Mouse (Mus musculus) mouse trophoblast stem cell (cell line): Measurements from ENCODE around the gene Pitpnm2.

Experiments used
- in situ Hi-C, 2 experiments: fragments of 300-500 bp; cut with MseI, MboI; formaldehyde crosslinking; loops; 2 replicates in 1 of 2; 3 replicates in 1 of 2; pipeline ENCODE4 v1.15.1; 2025

The Pitpnm2 gene

GRCm38 (mm10) chr5:124247986-124248626, 1.5 kb downstream of the Pitpnm2 start:
- in situ Hi-C loops = no loop called here

DNA sequence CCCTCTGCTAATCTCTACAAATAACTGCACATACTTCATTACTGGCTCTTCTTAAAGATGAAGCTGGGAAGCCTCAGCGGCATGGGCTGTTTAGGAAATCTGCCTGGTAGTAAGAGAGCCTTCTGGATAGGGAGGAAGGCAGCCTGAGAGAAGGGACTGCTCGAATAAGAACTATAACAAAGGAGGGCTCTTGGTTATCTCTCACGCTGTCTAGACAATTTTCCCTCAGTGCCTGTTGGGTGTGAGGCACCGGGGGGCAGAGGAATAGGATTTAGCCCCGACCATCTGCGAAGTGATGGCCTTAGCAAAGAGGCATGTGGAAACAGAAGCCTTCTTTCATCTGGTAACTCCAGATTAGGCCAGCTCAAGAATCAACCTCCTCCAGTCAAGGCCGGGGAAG, 2.3 kb downstream of the Pitpnm2 start:
- in situ Hi-C loops = no loop called here

GRCm38 (mm10) chr5:124244885-124245284, 4.7 kb downstream of the Pitpnm2 start:
- in situ Hi-C loops = no loop called here

DNA sequence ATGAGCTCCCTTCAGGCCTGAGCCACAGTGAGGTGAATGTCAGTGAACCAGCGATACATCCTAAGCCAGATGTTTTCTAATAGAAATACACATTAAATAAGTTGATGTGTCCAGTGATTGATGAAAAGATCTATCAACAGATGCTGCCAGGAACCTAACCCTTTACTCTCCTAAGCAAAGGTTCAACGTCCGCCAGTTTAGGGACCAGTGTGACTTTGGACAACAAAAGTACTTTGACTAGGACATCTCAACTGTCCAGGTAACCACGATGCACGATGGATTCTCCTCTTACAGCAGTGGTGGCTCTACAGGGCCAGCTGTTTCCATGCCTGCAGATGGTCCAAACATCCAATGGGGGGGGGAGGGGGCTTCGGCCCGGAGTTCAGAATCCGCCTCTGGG, 5.1 kb downstream of the Pitpnm2 start:
- in situ Hi-C loops = no loop called here

GRCm38 (mm10) chr5:124243236-124243901, 6.2 kb downstream of the Pitpnm2 start:
- in situ Hi-C loops = no loop called here

GRCm38 (mm10) chr5:124241686-124242444, 7.7 kb downstream of the Pitpnm2 start:
- in situ Hi-C loops = no loop called here

DNA sequence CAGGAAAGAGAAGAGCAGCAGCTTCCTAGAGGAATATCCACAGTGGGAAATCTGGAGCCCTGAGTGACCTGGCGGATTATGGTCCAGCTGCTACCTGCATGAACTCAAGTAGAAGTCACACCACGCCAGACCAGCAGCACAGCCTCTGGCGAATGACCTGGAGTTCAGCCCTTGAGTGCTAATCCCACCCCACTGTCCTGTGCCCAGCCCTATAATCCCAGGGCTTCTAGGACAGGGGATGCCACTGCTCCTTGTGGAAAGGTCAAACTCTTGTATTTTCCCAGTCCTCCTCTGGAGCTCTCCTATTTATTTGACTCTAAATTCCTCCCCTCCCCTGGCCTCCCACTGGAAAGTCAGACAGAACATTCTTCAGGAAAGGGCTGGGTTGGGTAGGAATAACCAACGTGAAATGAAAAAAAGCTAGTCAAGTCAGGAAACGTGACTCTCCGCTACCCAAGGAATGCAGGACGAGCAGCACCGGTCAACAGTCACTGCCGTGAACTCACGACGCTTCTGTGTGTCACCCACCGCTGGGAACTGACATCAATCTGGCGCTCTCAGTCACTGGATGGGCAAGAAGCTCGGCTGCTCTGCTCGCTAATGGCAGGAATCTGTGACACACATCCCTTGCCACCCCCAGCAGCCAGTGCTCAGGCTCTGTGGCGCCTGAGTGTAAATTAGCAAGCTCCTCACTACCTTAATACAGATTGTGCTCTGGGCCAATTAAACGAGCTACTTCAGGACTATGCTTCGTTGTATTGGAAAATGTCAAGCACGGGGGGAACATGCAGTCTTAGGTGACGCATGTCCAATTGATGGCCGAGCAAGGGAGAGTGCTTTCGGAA, 8.5 kb downstream of the Pitpnm2 start:
- in situ Hi-C loops = no loop called here

GRCm38 (mm10) chr5:124236180-124236579, 13.4 kb downstream of the Pitpnm2 start:
- in situ Hi-C loops = no loop called here

GRCm38 (mm10) chr5:124234778-124235177, 14.8 kb downstream of the Pitpnm2 start:
- in situ Hi-C loops = no loop called here

DNA sequence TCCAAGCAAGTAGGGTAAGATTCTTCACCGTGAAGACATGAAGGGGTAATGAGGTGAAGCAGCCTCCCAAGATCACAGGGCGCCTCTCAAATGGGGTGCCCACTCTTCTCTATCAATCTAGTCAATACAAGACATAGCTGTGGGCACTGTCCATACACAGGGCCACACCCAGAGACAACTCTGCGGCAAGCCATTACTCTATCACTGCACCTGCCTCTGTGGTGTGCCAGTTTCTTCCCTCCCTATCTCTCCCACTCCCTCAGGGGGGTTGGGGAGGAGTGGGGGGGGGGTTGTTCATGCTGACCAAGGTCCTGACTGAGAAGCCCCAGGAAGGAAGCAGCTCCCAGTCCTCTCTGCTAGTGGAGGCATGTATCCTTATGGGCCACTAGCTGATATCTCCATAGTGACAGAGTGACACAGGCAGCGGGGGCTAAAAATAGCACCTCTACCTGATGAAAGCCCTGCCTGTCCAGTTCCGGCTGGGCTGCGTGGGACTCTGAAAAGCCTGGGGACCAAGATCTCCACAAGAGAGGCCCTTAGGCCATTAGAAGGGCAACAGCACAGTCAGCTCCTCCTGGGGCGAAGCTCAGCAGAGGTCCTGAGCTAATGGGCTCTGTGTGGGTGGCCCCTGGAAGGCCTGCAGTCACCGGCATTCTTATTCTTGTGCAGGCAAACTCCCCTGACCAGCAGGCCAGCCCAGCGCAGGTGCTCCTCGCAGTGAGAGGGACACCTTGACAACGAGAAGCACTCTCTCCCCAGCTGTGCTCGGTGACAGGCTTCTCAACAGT, 15.5 kb downstream of the Pitpnm2 start:
- in situ Hi-C loops = no loop called here

DNA sequence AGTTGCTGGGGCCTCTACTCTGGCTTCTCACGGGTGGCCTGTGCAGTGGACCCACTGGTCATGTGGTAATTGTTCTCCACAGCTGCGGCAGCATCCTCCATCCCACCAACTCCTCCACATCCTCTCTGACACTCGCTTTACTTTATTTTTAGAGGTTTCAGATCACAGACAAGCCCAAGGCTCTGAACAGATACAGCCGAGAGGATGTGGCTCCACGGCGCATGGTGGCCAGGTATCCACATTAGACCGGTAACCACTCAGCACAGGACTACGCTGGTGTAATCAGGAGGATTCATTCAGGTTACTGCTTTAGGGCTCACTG, 16.5 kb downstream of the Pitpnm2 start:
- in situ Hi-C loops = no loop called here

DNA sequence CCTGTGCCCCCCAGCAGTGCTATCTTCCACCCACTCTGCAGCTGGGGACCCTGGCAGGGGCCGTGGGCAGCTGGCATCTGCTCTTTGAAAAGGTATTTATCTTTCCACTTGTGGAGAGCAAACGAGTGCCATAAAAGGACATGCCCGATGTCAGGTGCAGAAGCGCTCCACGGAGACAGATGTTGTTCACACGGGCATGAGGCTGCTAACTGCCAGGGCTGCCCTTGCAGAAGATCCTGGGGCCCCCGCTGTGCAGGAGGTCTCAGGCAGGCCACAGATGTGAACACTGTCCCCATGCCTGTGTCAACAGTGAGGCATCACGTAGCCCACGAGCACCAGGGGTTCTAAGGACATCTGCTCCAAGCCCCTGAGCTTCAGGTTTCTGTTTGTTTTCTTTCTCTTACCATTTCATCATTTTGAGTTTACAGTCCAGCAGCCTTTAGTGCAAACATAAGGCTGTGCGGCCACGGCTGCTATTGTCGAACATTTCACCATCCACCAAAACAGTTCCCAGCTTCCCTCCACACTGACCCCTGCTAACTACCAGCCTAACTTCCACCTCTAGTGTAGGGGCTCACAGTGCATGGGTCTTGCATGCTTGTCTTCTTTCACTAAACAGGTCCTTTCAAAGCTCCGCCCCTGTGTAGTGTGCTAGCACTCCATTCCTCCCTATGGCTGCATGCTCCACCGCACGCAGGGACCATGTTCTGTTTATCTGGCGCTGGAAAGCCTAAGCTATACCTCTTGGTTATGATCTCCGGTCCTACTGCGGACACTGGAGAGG, 17.0 kb downstream of the Pitpnm2 start:
- in situ Hi-C loops = no loop called here

DNA sequence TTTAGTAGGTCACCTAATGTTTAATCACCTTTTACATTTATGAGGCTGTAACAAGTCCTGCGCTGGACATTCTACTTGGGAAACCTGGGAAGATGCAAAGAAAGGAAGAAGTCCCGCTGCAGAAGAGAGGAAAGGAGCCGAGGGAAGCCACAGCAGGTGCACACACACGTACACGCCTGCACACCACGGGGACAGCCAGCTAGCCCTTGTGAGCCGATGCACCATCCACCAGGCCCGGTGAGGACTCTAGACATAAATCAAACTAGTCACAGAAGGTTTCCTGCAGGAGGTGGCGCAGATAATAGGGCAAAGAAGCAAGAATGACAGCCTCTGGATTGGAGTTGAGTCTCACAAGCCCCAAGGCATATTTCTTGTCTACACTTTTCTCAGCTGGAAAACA, 19.1 kb downstream of the Pitpnm2 start:
- in situ Hi-C loops = no loop called here

GRCm38 (mm10) chr5:124227193-124227592, 22.4 kb downstream of the Pitpnm2 start:
- in situ Hi-C loops = no loop called here

GRCm38 (mm10) chr5:124226494-124226893, 23.1 kb downstream of the Pitpnm2 start:
- in situ Hi-C loops = no loop called here

DNA sequence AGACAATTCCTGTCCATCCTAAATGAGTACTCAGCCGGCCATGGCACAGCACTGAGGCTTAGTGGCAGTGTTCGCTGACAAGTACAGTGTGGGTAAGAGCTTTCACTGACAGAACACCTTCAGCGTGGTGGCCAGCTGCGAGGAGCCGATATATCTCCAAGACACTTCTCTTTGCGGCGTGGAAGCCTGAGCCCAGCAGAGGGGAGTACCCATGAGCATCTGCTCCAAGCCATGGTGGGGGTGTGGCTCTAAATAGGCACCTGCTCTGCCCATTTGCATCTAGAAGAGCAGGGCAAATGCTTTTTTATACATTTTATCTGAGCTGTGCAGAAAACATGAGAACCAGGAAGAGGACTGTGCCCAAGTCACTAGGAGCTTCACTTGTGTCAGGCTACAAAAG, 23.7 kb downstream of the Pitpnm2 start:
- in situ Hi-C loops = no loop called here

GRCm38 (mm10) chr5:124224321-124225092, 25.1 kb downstream of the Pitpnm2 start:
- in situ Hi-C loops = no loop called here

DNA sequence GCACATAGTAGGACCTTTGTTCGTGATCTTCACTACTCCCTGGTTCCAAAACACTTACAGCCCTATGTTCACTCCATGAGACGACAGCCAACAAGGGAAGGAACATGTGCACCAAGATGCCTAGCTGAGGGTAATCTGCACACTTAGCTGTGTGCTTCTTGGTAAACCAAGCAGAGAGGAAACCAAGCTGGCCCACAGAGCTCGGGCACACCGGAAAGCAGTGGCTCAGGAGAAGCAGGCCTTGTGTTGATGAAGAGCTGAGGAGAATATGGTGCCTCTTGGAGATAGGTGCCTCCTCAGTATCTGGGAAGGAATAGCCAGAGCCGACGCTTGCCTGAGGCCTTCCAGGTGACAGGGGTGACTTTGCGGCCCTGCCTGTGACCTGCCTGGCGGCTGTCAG, 26.0 kb downstream of the Pitpnm2 start:
- in situ Hi-C loops = no loop called here

DNA sequence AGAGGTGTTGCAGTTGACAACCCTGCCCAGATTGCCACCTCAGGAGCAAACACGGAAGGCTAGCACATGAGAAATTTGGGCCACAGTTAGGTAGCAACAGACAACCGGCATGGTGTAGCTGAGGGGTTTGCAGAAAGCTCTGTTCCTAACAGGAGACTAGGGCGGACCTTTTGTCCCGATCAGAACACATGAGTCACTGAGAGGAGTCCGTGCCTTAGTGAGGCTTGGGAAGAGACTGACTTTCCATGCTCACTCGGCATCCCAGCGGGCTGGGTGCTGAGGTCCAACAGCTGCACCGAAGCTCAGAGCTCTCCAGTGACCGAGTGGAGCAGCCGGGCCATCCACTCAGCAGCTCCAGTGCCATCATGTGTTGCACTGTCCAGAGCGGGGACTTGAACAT, 26.9 kb downstream of the Pitpnm2 start:
- in situ Hi-C loops = no loop called here

DNA sequence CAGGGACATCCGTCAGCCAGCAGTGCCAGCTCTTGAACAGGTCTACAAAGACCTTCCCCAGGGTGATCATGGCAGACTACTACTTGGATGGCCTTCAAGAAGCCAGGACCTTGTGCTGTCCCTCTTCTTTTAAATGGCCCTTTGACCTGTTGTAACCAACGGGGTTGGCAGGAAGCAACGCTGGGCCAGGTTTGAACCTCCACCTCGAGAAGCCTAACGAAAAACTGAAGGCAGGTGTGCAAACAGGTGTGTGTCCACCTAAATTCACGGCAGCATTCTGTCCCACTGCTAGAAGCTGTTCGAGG, 27.9 kb downstream of the Pitpnm2 start:
- in situ Hi-C loops = no loop called here
